Mouse (Mus musculus): ENCODE data around the gene Rbbp4. TPM values are rescaled to one million over a fixed set of nuclear protein-coding genes. Genes with fewer than 3 reads are reported as not detected.

Gene Rbbp4
- total and polyA plus RNA-seq, 3 experiments, result 50.9 to 127 TPM; not detected in 1

- Histone ChIP-seq H3K9me3 (replicated peaks; ENCODE audit: insufficient read depth, low read length) (no peaks in the 10 kb centered on the region), H3K9ac (ENCODE audit: control insufficient read depth, low read depth, low read length, poor library complexity, severe bottlenecking) (no peak overlapping the region), H3K4me1 (ENCODE audit: control insufficient read depth in 1 of 2, insufficient read depth in 2 of 2, low read length in 2 of 2) (no peaks in the 10 kb centered on the region), H3K79me2 (ENCODE audit: control insufficient read depth, insufficient read depth, low read length, poor library complexity) (peaks cover 12% of the 10 kb centered on the region), H3K36me3 (ENCODE audit: control insufficient read depth in 1 of 2, insufficient read depth in 2 of 2, low read length in 2 of 2) (peaks cover 2 to 30% of the 10 kb centered on the region in 2 experiments), H3K27ac (ENCODE audit: control insufficient read depth, low read depth, low read length) (no peak overlapping the region), H3K4me3 (ENCODE audit: control insufficient read depth in 1 of 2, insufficient read depth in 1 of 2, low read depth in 2 of 2, low read length in 2 of 2) (no peak overlapping the region), H3K27me3 (ENCODE audit: control insufficient read depth in 1 of 2, insufficient read depth in 2 of 2, low read length in 2 of 2) (no peaks in the 10 kb centered on the region)
- TF ChIP-seq CTCF (IDR thresholded peaks at IDR 0.05 in 2 of 3, conservative IDR thresholded peaks at IDR 0.05 in 1 of 3; ENCODE audit: control insufficient read depth in 1 of 3, insufficient read depth in 1 of 3, low read depth in 2 of 3, low read length in 3 of 3, poor library complexity in 1 of 3, severe bottlenecking in 1 of 3) (no peak), ZNF384 (IDR thresholded peaks at IDR 0.05; ENCODE audit: low read depth, low read length) (no peak), ELF1 (IDR thresholded peaks at IDR 0.05; ENCODE audit: low read depth, low read length) (no peak), USF2 (IDR thresholded peaks at IDR 0.05; ENCODE audit: borderline replicate concordance in 1 of 2, insufficient read depth in 1 of 2, low read depth in 1 of 2, low read length in 2 of 2) (no peak), RCOR1 (IDR thresholded peaks at IDR 0.05; ENCODE audit: low read depth, low read length) (no peak), MAZ (IDR thresholded peaks at IDR 0.05; ENCODE audit: low read depth, low read length) (no peak), SMC3 (IDR thresholded peaks at IDR 0.05; ENCODE audit: low read depth, low read length) (no peak), MAFK (IDR thresholded peaks at IDR 0.05; ENCODE audit: borderline replicate concordance, low read depth, low read length) (no peak), POLR2AphosphoS2 (IDR thresholded peaks at IDR 0.05; ENCODE audit: low read length) (no peak)
- DNase-seq (ENCODE audit: low read depth, low spot score), result no peak
Measured at GRCm38 (mm10) chr4:129323491-129323890, 11.7 kb downstream of the Rbbp4 start.

DNA sequence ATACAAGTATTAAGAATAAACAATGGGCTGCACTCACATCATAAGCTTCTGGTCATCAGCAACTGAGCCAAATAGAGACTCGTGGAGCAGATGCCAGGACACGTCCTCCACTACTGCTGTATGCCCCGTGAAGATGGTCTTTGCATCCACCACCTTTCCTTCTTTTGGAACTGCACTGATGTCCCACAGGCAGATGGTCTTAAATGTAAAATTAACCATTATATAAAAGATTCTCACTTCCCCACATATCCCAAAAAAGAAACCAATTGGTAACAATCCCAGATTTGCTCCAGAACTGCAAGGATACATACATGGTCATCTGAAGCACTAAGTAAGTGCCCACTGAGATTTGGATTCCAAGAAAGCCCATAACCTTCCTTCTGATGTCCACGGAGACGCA, 13.1 kb downstream of the Rbbp4 start:
- H3K9me3 ChIP-seq (replicated peaks; ENCODE audit: insufficient read depth, low read length), result no peaks in the 10 kb centered on the region
- no peaks in the 10 kb centered on the region for H3K4me1 ChIP-seq (ENCODE audit: control insufficient read depth in 1 of 2, insufficient read depth in 2 of 2, low read length in 2 of 2)
- peaks cover 12% of the 10 kb centered on the region for H3K79me2 ChIP-seq (ENCODE audit: control insufficient read depth, insufficient read depth, low read length, poor library complexity)
- no peak overlapping the region for H3K9ac ChIP-seq (ENCODE audit: control insufficient read depth, low read depth, low read length, poor library complexity, severe bottlenecking)
- no peak overlapping the region for H3K4me3 ChIP-seq (ENCODE audit: control insufficient read depth in 1 of 2, insufficient read depth in 1 of 2, low read depth in 2 of 2, low read length in 2 of 2)
- peaks cover 2 to 29% of the 10 kb centered on the region in 2 experiments for H3K36me3 ChIP-seq (ENCODE audit: control insufficient read depth in 1 of 2, insufficient read depth in 2 of 2, low read length in 2 of 2)
- no peaks in the 10 kb centered on the region for H3K27me3 ChIP-seq (ENCODE audit: control insufficient read depth in 1 of 2, insufficient read depth in 2 of 2, low read length in 2 of 2)
- DNase-seq (ENCODE audit: low read depth, low spot score), result no peak
- H3K27ac ChIP-seq (ENCODE audit: control insufficient read depth, low read depth, low read length), result no peak overlapping the region
- no peak for TF ChIP-seq RAD21 (IDR thresholded peaks at IDR 0.05; ENCODE audit: low read depth, low read length)

DNA sequence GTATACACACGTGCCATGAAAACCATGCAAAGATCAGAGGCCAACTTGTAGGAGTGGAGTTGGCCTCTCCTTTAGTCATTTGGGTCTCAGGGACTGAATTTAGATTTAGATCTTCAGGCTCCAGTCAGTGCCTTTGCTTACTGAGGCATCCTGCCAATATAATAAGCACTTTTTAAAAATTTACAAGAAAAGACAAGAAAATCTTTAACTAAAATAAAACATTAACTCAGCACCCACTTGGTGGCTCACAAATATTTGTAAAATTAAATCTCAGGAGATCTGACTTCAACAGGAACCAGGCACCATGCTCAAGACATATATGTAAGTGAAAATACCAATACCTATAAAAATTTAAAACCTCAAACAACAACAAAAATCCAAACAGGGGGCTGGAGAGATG, 14.3 kb downstream of the Rbbp4 start:
- TF ChIP-seq ZKSCAN1 (IDR thresholded peaks at IDR 0.05; ENCODE audit: low read depth, low read length) (no peak), MYB (IDR thresholded peaks at IDR 0.05; ENCODE audit: low read depth, low read length) (no peak), POLR2AphosphoS5 (IDR thresholded peaks at IDR 0.05; ENCODE audit: borderline replicate concordance, low read depth, low read length) (no peak), ZNF384 (IDR thresholded peaks at IDR 0.05; ENCODE audit: low read depth, low read length) (no peak), USF1 (IDR thresholded peaks at IDR 0.05; ENCODE audit: low read depth, low read length) (no peak), CTCF (IDR thresholded peaks at IDR 0.05 in 2 of 3, conservative IDR thresholded peaks at IDR 0.05 in 1 of 3; ENCODE audit: control insufficient read depth in 1 of 3, insufficient read depth in 1 of 3, low read depth in 2 of 3, low read length in 3 of 3, poor library complexity in 1 of 3, severe bottlenecking in 1 of 3) (no peak), MEF2A (IDR thresholded peaks at IDR 0.05; ENCODE audit: extremely low read depth, insufficient replicate concordance, low read depth, low read length, poor library complexity, severe bottlenecking) (no peak), ZC3H11A (IDR thresholded peaks at IDR 0.05; ENCODE audit: low read depth, low read length) (no peak), BHLHE40 (IDR thresholded peaks at IDR 0.05; ENCODE audit: borderline replicate concordance, low read depth, low read length) (no peak), JUND (IDR thresholded peaks at IDR 0.05; ENCODE audit: low read depth, low read length) (no peak), RCOR1 (IDR thresholded peaks at IDR 0.05; ENCODE audit: low read depth, low read length) (no peak), ETS1 (IDR thresholded peaks at IDR 0.05; ENCODE audit: low read depth, low read length) (no peak), MYC (IDR thresholded peaks at IDR 0.05; ENCODE audit: low read depth, low read length) (no peak), MAFK (IDR thresholded peaks at IDR 0.05; ENCODE audit: borderline replicate concordance, low read depth, low read length) (no peak), POLR2AphosphoS2 (IDR thresholded peaks at IDR 0.05; ENCODE audit: low read length) (no peak), MAZ (IDR thresholded peaks at IDR 0.05; ENCODE audit: low read depth, low read length) (no peak), CHD1 (IDR thresholded peaks at IDR 0.05; ENCODE audit: low read depth, low read length) (no peak), GATA1 (IDR thresholded peaks at IDR 0.05; ENCODE audit: low read depth, low read length) (no peak)

More for the DNA sequence above, 14.3 kb downstream of the Rbbp4 start:
- H3K79me2 ChIP-seq (ENCODE audit: control insufficient read depth, insufficient read depth, low read length, poor library complexity), result peaks cover 10% of the 10 kb centered on the region
- H3K36me3 ChIP-seq (ENCODE audit: control insufficient read depth in 1 of 2, insufficient read depth in 2 of 2, low read length in 2 of 2), result peaks cover 2 to 34% of the 10 kb centered on the region in 2 experiments
- H3K27me3 ChIP-seq (ENCODE audit: control insufficient read depth in 1 of 2, insufficient read depth in 2 of 2, low read length in 2 of 2), result no peaks in the 10 kb centered on the region
- H3K9me3 ChIP-seq (replicated peaks; ENCODE audit: insufficient read depth, low read length), result no peaks in the 10 kb centered on the region
- no peak overlapping the region for H3K9ac ChIP-seq (ENCODE audit: control insufficient read depth, low read depth, low read length, poor library complexity, severe bottlenecking)
- DNase-seq (ENCODE audit: low read depth, low spot score), result no peak
- H3K4me3 ChIP-seq (ENCODE audit: control insufficient read depth in 1 of 2, insufficient read depth in 1 of 2, low read depth in 2 of 2, low read length in 2 of 2), result no peak overlapping the region
- no peak overlapping the region for H3K27ac ChIP-seq (ENCODE audit: control insufficient read depth, low read depth, low read length)
- no peaks in the 10 kb centered on the region for H3K4me1 ChIP-seq (ENCODE audit: control insufficient read depth in 1 of 2, insufficient read depth in 2 of 2, low read length in 2 of 2)

All from MEL (cell line).